Mouse (Mus musculus): Measurements from ENCODE around the gene Slc25a33.

DNA sequence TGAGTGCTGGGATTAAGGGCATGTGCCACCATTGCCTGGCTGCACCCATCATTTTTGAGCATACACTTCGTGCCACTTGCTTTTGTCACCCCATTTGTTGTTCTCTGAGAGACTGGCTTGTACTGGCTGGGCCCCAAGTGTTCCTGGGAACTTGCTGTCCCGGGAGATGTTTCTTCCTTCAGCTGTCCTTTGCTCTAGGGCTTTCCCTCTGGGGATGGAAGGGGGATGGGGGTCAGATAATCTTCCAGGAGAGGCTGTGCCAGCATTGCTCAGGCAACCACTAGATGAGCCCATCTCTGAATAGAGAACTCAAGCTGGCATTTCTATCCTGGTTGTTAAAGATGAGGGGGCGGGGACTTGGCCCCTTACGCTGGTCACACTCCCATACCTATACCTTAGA lies 17.4 kb upstream of the Slc25a33 start:
- TF ChIP-seq POLR2A (IDR thresholded peaks at IDR 0.05; ENCODE audit: insufficient read depth, low read depth, low read length) (no peak), EP300 (IDR thresholded peaks at IDR 0.05; ENCODE audit: insufficient read depth, low read depth, low read length) (peak; percentile 89)
